Mouse (Mus musculus) midbrain, embryonic 16.5 days (tissue): ENCODE data around the gene Mapk6. TPM values are rescaled to one million over a fixed set of nuclear protein-coding genes. Genes with fewer than 3 reads are reported as not detected.
A peak's percentile ranks its signal among the peaks of the same experiment; 100 is the strongest.

Experiments
- ATAC-seq: fragments of 200-750 bp; cut with Nextera tagmentation; 2 replicates; pipeline ENCODE4 v1.8.0; 2017; ENCODE audit warnings: moderate TSS enrichment
- H3K27ac ChIP-seq: fragments of 300-500 bp; sonication (generic); 2 replicates; pipeline ENCODE4 v1.5.1; 2014; ENCODE audit warnings: mild to moderate bottlenecking, low read length, mixed read lengths
- H3K27me3 ChIP-seq: fragments of 300-500 bp; sonication (generic); 2 replicates; pipeline ENCODE4 v1.6.1; 2014; ENCODE audit warnings: low read depth, low read length, mixed read lengths; ENCODE audit not compliant: control insufficient read depth, insufficient read depth
- H3K36me3 ChIP-seq: fragments of 300-500 bp; sonication (generic); 2 replicates; pipeline ENCODE4 v1.6.1; 2014; ENCODE audit warnings: mild to moderate bottlenecking, low read length, moderate library complexity, mixed read lengths; ENCODE audit not compliant: control insufficient read depth, insufficient read depth
- H3K4me1 ChIP-seq: fragments of 300-500 bp; sonication (generic); 2 replicates; pipeline ENCODE4 v1.6.1; 2014; ENCODE audit warnings: mild to moderate bottlenecking, low read length, mixed read lengths; ENCODE audit not compliant: control insufficient read depth, insufficient read depth
- H3K4me2 ChIP-seq: fragments of 300-500 bp; sonication (generic); 2 replicates; pipeline ENCODE4 v1.6.1; 2014; ENCODE audit warnings: mild to moderate bottlenecking, low read length, mixed read lengths
- H3K4me3 ChIP-seq: fragments of 300-500 bp; sonication (generic); 2 replicates; pipeline ENCODE4 v1.5.1; 2014; ENCODE audit warnings: low read depth, mild to moderate bottlenecking, low read length, moderate library complexity, mixed read lengths
- H3K9ac ChIP-seq: fragments of 300-500 bp; sonication (generic); 2 replicates; pipeline ENCODE4 v1.6.1; 2014; ENCODE audit warnings: low read depth, low read length, mixed read lengths
- H3K9me3 ChIP-seq: fragments of 300-500 bp; sonication (generic); replicated peaks from 2 replicates; pipeline ENCODE4 v1.6.1; 2014; ENCODE audit warnings: mild to moderate bottlenecking, low read length, mixed read lengths; ENCODE audit not compliant: control insufficient read depth, poor library complexity, severe bottlenecking
- WGBS: fragments of 180-500 bp; shearing (Covaris S2); extraction: QIAGEN DNeasy Blood & Tissue Kit; methylation state at CpG from one replicate; pipeline ENCODE4 v1.1.7; 2014; 5-methylcytosine and 5-hydroxymethylcytosine counted together
- polyA plus RNA-seq: library from polyadenylated mRNA; unstranded; fragments of >200 nt; fragmentation: Nextera tagmentation; extraction: Ambion mirVana; gene quantifications from 2 replicates; pipeline ENCODE4 v1.2.1, GENCODE M21; 2015

Mapk6 gene
- polyA plus RNA-seq, 1 experiment from 2014 or later = 147 TPM

DNA sequence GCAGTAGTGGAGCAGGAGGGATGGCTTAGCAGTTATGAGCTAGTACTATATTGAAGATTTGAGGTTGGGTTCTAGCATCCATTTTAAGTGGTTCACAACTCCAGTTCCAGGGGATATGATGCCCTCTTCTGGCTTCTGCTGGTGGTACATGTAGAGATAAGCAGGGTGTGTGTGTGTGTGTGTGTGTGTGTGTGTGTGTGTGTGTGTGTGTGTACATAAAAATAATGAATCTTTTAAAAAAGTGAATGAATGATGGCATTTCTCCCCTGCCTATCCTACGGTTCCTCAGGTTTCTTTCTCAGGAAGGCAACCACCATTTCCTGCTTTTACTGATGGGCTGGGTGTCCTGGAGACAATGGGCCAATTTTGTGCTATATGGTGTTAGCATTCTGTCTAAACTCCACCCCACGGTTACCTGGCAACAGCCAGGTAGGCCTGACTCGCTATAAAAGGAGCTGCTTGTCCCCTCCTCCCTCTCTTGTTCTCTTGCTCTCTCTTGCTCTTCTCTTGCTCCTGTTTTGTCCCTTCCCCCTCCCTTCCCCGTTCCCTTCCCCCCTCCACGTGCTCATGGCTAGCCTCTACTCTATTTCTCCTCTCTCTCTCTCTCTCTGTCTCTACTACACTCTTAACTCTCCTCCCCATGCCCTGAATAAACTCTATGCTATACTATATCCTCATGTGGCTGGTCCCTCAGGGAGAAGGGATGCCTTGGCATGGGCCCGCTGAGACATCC is 28.0 kb upstream of the Mapk6 start:
- no peak overlapping the region for H3K4me2 ChIP-seq
- no peak overlapping the region for H3K27ac ChIP-seq
- no peak overlapping the region for H3K9ac ChIP-seq
- H3K4me3 ChIP-seq = no peak overlapping the region
- 35% methylated on average over 6 of the region's 6 CpGs for WGBS
- no peaks in the 10 kb centered on the region for H3K27me3 ChIP-seq
- peaks cover 9% of the 10 kb centered on the region for H3K4me1 ChIP-seq
- no peak for ATAC-seq
- no peaks in the 10 kb centered on the region for H3K9me3 ChIP-seq
- H3K36me3 ChIP-seq = no peaks in the 10 kb centered on the region

- Histone ChIP-seq H3K4me1 (no peaks in the 10 kb centered on the region; the same call in 1 of the 2 replicates), H3K4me3 (no peak overlapping the region), H3K9ac (no peak overlapping the region), H3K27ac (no peak overlapping the region), H3K4me2 (no peak overlapping the region), H3K27me3 (no peaks in the 10 kb centered on the region), H3K36me3 (no peaks in the 10 kb centered on the region), H3K9me3 (no peaks in the 10 kb centered on the region)
- WGBS = 4% methylated on average over 12 of the region's 12 CpGs
- ATAC-seq = no peak; the same call in 1 of the 2 replicates
Observed at GRCm38 (mm10) chr9:75435918-75436317, 26.1 kb upstream of the Mapk6 start.

DNA sequence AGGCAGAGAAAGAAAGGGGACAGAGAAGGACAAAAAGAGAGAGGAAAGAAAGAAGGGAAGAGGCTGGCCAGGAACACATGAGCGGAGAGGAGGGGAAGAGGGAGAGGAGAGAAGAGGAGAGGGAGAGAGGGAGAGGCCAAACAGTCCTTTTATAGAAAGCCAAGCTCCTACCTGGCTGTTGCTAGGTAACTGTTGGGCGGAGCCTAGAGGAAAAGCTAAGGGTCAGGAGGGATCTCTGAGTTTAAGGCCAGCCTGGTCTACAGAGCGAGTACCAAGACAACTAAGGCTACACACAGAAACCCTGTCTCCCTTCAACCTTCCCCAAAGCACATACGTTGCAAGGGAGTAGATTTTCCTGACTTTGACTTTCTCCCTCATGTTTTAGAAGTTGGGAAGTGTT is 25.5 kb upstream of the Mapk6 start:
- Histone ChIP-seq H3K4me2 (no peak overlapping the region), H3K27ac (no peak overlapping the region), H3K9ac (no peak overlapping the region), H3K4me1 (no peaks in the 10 kb centered on the region; the same call in 1 of the 2 replicates), H3K36me3 (no peaks in the 10 kb centered on the region), H3K9me3 (no peaks in the 10 kb centered on the region), H3K27me3 (no peaks in the 10 kb centered on the region), H3K4me3 (no peak overlapping the region)
- WGBS = 74% methylated on average over 4 of the region's 4 CpGs
- no peak for ATAC-seq

- Histone ChIP-seq H3K4me3 (no peak overlapping the region), H3K27me3 (no peaks in the 10 kb centered on the region), H3K4me2 (no peak overlapping the region), H3K27ac (no peak overlapping the region), H3K36me3 (no peaks in the 10 kb centered on the region), H3K9me3 (no peaks in the 10 kb centered on the region), H3K4me1 (no peaks in the 10 kb centered on the region; the same call in 1 of the 2 replicates), H3K9ac (no peak overlapping the region)
- WGBS = 73% methylated on average over 6 of the region's 6 CpGs
- ATAC-seq = no peak
Observed at GRCm38 (mm10) chr9:75434872-75435271, 25.1 kb upstream of the Mapk6 start.

GRCm38 (mm10) chr9:75434172-75434793 is 24.5 kb upstream of the Mapk6 start:
- no peaks in the 10 kb centered on the region for H3K27me3 ChIP-seq
- ATAC-seq = 0 out of 2 replicates have a peak, but pooled peaks have one; percentile 15
- no peaks in the 10 kb centered on the region; the same call in 1 of the 2 replicates for H3K4me1 ChIP-seq
- H3K36me3 ChIP-seq = no peaks in the 10 kb centered on the region
- WGBS = 45% methylated on average over 7 of the region's 7 CpGs
- H3K4me2 ChIP-seq = no peak overlapping the region
- no peak overlapping the region for H3K9ac ChIP-seq
- no peak overlapping the region for H3K4me3 ChIP-seq
- no peak overlapping the region for H3K27ac ChIP-seq
- H3K9me3 ChIP-seq = no peaks in the 10 kb centered on the region

DNA sequence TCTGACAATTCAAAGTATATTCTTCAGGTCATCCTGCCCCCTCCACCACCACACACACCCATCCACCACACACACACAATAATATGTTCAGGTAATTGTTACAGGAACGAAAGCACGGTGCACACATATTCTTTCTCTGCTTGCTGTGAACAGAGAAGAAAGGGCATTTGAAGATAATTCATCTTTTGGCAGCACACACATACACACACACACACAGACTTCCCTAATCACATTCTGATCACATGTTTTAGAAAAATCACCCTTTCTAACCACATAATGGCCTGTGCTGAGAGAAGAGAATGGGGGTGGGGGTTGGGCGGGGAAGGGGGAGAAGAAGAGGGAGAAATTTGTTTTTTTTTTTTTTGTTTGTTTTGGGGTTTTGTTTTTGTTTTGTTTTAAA is 22.9 kb upstream of the Mapk6 start:
- no peak overlapping the region for H3K4me3 ChIP-seq
- no peaks in the 10 kb centered on the region for H3K36me3 ChIP-seq
- ATAC-seq = no peak
- no peak overlapping the region for H3K4me2 ChIP-seq
- no peak overlapping the region for H3K27ac ChIP-seq
- H3K9me3 ChIP-seq = no peaks in the 10 kb centered on the region
- H3K27me3 ChIP-seq = no peaks in the 10 kb centered on the region
- no peak overlapping the region for H3K9ac ChIP-seq
- 77% methylated on average over 3 of the region's 3 CpGs for WGBS
- no peaks in the 10 kb centered on the region; the same call in 1 of the 2 replicates for H3K4me1 ChIP-seq

DNA sequence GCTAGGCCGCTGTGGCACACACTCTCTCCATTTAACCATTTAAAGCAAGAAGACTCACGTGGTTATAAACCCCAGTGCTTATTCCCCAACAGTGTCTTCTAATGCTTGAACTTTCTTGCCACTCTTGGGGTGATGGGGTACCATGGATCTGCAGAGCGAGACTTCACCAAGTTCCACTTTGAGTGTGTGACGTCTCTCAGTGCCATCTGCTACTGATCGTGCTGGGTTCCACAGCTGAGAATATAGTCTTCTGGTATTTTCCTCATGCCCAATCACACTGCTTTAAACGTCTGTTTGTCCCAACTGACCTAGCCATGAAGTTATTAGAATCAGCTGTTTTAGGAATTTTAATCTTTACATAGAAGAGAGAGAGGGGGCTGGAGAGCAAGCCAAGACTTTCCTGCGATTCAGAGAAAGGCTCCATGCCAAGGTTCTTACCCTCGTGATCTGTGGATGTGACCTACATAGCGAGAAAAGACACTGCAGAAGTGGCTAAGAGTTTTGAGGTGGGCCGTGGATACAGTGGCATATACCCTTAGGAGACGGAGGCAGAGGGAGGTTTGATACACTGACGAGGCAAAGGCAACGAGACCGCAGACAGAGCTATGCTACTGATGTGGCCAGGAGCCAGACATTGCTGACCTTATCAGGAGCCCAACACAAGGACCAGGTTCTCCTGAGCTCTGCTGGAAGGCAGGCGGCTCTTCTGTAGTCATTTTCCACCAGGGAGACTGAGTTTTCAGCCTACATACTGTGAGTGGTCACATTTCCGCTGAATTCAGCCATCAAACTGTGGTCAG is 21.2 kb upstream of the Mapk6 start:
- Histone ChIP-seq H3K27ac (no peak overlapping the region), H3K9me3 (no peaks in the 10 kb centered on the region), H3K36me3 (no peaks in the 10 kb centered on the region), H3K9ac (no peak overlapping the region), H3K4me3 (no peak overlapping the region), H3K4me1 (no peaks in the 10 kb centered on the region; the same call in 1 of the 2 replicates), H3K4me2 (no peak overlapping the region), H3K27me3 (no peaks in the 10 kb centered on the region)
- WGBS = 70% methylated on average over 16 of the region's 16 CpGs
- no peak for ATAC-seq

DNA sequence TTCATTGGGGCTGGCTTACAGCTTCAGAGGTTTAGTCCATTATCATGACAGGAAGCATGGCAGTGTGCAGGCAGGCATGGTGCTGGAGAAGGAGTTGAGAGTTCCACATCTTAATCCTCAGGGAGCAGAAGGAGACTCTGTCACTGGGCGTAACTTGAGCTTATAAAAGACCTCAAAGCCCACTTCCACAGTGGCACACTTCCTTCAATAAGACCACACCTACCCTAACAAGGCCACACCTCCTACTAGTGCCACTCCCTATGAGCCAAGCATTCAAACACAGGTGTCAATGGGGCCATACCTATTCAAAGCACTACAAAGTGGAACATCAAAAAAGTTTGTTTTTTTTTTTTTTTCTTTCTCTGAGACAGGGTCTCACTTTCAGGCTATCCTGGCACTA is 19.9 kb upstream of the Mapk6 start:
- H3K4me2 ChIP-seq = no peak overlapping the region

More for the DNA sequence above, 19.9 kb upstream of the Mapk6 start:
- Histone ChIP-seq H3K27me3 (no peaks in the 10 kb centered on the region), H3K36me3 (no peaks in the 10 kb centered on the region), H3K4me1 (no peaks in the 10 kb centered on the region; the same call in 1 of the 2 replicates), H3K27ac (no peak overlapping the region), H3K9me3 (no peaks in the 10 kb centered on the region), H3K4me3 (no peak overlapping the region), H3K9ac (no peak overlapping the region)
- 96% methylated on average over 1 of the region's 1 CpGs for WGBS
- ATAC-seq = no peak
